Mouse (Mus musculus): ENCODE results near the gene Emilin2. TPM values are rescaled to one million over a fixed set of nuclear protein-coding genes. Genes with fewer than 3 reads are reported as not detected.

Gene Emilin2
- polyA plus RNA-seq, 1 experiment from 2014 or later, result 12.0 TPM

- no peak for DNase-seq
- H3K36me3 ChIP-seq (replicated peaks; ENCODE audit: insufficient read depth, low read length), result no peaks in the 10 kb centered on the region
- H3K4me3 ChIP-seq (ENCODE audit: low read depth, low read length), result no peak overlapping the region
- peak overlapping the region; percentile 30 for H3K27ac ChIP-seq (ENCODE audit: low read depth)
- whole genome bisulfite sequencing (ENCODE audit: insufficient replicate concordance), result 91% methylated on average over 7 of the region's 7 CpGs
- ATAC-seq, result no peak
- no peaks in the 10 kb centered on the region for H3K9me3 ChIP-seq (ENCODE audit: low read length)
- H3K4me1 ChIP-seq (ENCODE audit: insufficient read depth), result peaks cover 73% of the 10 kb centered on the region
- TF ChIP-seq EP300 (IDR thresholded peaks at IDR 0.05; ENCODE audit: low read depth) (no peak), CTCF (IDR thresholded peaks at IDR 0.05; ENCODE audit: low read depth) (no peak)
- no peaks in the 10 kb centered on the region for H3K27me3 ChIP-seq (ENCODE audit: insufficient read depth, low read length)
- no peak overlapping the region for H3K9ac ChIP-seq (replicated peaks)
- no peak overlapping the region for H3K4me2 ChIP-seq (ENCODE audit: low read depth, low read length)
These were observed 24.2 kb downstream of the Emilin2 start for GRCm38 (mm10) chr17:71287586-71287985.

GRCm38 (mm10) chr17:71285929-71286328, 25.8 kb downstream of the Emilin2 start:
- no peak overlapping the region for H3K4me2 ChIP-seq (ENCODE audit: low read depth, low read length)
- ATAC-seq (peak; percentile 47), DNase-seq (no peak)
- 44% methylated on average over 6 of the region's 6 CpGs for WGBS (ENCODE audit: insufficient replicate concordance)
- H3K9ac ChIP-seq (replicated peaks), result no peak overlapping the region
- H3K27me3 ChIP-seq (ENCODE audit: insufficient read depth, low read length), result no peaks in the 10 kb centered on the region
- peak; percentile 44 for TF ChIP-seq CTCF (IDR thresholded peaks at IDR 0.05; ENCODE audit: low read depth)
- no peak for TF ChIP-seq EP300 (IDR thresholded peaks at IDR 0.05; ENCODE audit: low read depth)
- H3K36me3 ChIP-seq (replicated peaks; ENCODE audit: insufficient read depth, low read length), result no peaks in the 10 kb centered on the region
- H3K4me1 ChIP-seq (ENCODE audit: insufficient read depth), result peaks cover 60% of the 10 kb centered on the region
- peak overlapping the region; percentile 49; the same call in 1 of the 2 replicates for H3K27ac ChIP-seq (ENCODE audit: low read depth)
- no peak overlapping the region for H3K4me3 ChIP-seq (ENCODE audit: low read depth, low read length)
- H3K9me3 ChIP-seq (ENCODE audit: low read length), result no peaks in the 10 kb centered on the region

DNA sequence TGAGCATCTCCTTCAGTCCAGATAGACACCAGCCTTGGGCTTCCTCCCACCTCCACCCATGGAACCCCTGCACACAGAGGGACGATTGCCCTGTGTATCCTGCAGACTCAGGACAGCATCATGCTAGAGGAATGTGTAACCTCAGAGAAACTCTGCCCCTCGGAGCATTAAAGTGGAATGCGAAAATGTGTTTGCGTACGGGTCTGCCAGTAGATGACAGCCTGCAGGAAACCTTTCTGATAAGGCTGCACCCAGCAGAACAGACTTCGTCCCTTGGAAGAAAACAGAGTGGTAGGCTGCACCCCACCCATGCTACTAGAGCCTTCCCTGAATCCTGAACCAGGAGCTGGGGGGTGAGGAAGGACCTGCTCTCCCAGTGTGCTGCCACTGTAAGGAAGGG, 26.9 kb downstream of the Emilin2 start:
- no peak for TF ChIP-seq EP300 (IDR thresholded peaks at IDR 0.05; ENCODE audit: low read depth)
- no peak for TF ChIP-seq CTCF (IDR thresholded peaks at IDR 0.05; ENCODE audit: low read depth)
- Histone ChIP-seq H3K9ac (replicated peaks) (peak overlapping the region; percentile 30; the same call in 1 of the 2 replicates), H3K36me3 (replicated peaks; ENCODE audit: insufficient read depth, low read length) (no peaks in the 10 kb centered on the region), H3K9me3 (ENCODE audit: low read length) (no peaks in the 10 kb centered on the region), H3K27me3 (ENCODE audit: insufficient read depth, low read length) (no peaks in the 10 kb centered on the region), H3K4me2 (ENCODE audit: low read depth, low read length) (peak overlapping the region; percentile 20), H3K27ac (ENCODE audit: low read depth) (no peak overlapping the region), H3K4me1 (ENCODE audit: insufficient read depth) (peaks cover 51% of the 10 kb centered on the region), H3K4me3 (ENCODE audit: low read depth, low read length) (no peak overlapping the region)
- ATAC-seq (peak; percentile 22; the same call in 1 of the 2 replicates), DNase-seq (no peak)
- WGBS (ENCODE audit: insufficient replicate concordance), result 24% methylated on average over 6 of the region's 6 CpGs

- Histone ChIP-seq H3K4me2 (ENCODE audit: low read depth, low read length) (no peak overlapping the region), H3K27ac (ENCODE audit: low read depth) (no peak overlapping the region), H3K36me3 (replicated peaks; ENCODE audit: insufficient read depth, low read length) (no peaks in the 10 kb centered on the region), H3K27me3 (ENCODE audit: insufficient read depth, low read length) (no peaks in the 10 kb centered on the region), H3K4me1 (ENCODE audit: insufficient read depth) (peaks cover 37% of the 10 kb centered on the region), H3K4me3 (ENCODE audit: low read depth, low read length) (no peak overlapping the region), H3K9me3 (ENCODE audit: low read length) (no peaks in the 10 kb centered on the region), H3K9ac (replicated peaks) (no peak overlapping the region)
- ATAC-seq (no peak), DNase-seq (no peak)
- WGBS (ENCODE audit: insufficient replicate concordance), result 88% methylated on average over 4 of the region's 4 CpGs
- TF ChIP-seq EP300 (IDR thresholded peaks at IDR 0.05; ENCODE audit: low read depth) (no peak), CTCF (IDR thresholded peaks at IDR 0.05; ENCODE audit: low read depth) (no peak)
These were observed 28.5 kb downstream of the Emilin2 start for GRCm38 (mm10) chr17:71283237-71283636.

- no peak overlapping the region for H3K4me2 ChIP-seq (ENCODE audit: low read depth, low read length)
- no peak overlapping the region for H3K4me3 ChIP-seq (ENCODE audit: low read depth, low read length)
- no peaks in the 10 kb centered on the region for H3K27me3 ChIP-seq (ENCODE audit: insufficient read depth, low read length)
- peaks cover 32% of the 10 kb centered on the region for H3K4me1 ChIP-seq (ENCODE audit: insufficient read depth)
- WGBS (ENCODE audit: insufficient replicate concordance), result 86% methylated on average over 9 of the region's 9 CpGs
- H3K27ac ChIP-seq (ENCODE audit: low read depth), result no peak overlapping the region
- H3K36me3 ChIP-seq (replicated peaks; ENCODE audit: insufficient read depth, low read length), result no peaks in the 10 kb centered on the region
- TF ChIP-seq EP300 (IDR thresholded peaks at IDR 0.05; ENCODE audit: low read depth), result no peak
- TF ChIP-seq CTCF (IDR thresholded peaks at IDR 0.05; ENCODE audit: low read depth), result no peak
- no peak for ATAC-seq
- DNase-seq, result no peak
- H3K9me3 ChIP-seq (ENCODE audit: low read length), result no peaks in the 10 kb centered on the region
- H3K9ac ChIP-seq (replicated peaks), result no peak overlapping the region
These were observed 29.1 kb downstream of the Emilin2 start for GRCm38 (mm10) chr17:71282716-71283115.

DNA sequence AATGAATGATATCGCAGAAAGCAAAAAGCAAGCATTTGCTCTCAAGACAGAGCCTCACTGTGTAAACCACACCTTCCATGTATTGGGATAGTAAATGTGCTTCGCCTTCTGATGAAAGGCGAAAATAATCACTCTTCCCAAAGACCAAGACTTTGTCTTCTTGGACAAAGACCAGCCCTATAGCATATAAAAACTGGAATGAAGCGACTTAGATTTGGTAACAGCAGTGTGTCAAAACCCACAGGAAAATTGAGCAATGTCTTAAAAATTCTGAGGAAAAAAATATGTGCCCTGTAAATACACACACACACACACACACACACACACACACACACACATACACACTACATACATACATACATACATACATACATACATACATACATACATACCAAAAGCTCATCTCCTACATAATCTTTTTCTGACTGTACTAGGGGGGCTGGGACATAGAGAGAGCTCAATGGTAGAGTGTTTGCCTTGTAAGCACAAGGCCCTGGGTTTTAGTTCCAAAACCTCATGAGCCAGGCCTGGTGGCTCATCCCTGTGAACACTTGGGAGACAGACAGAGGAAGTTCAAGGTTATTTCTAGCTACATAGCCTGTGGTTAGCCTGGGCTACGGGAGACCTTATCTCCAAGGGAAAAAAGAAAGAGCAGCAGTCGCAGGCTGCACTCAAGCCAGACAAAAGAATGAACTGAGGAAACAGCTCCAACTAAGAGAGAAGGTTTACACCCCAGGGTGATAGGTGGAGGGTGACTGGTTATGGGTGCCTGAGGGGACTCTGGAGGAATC, 33.9 kb downstream of the Emilin2 start:
- H3K4me2 ChIP-seq (ENCODE audit: low read depth, low read length), result no peak overlapping the region
- no peak overlapping the region for H3K9ac ChIP-seq (replicated peaks)
- H3K4me3 ChIP-seq (ENCODE audit: low read depth, low read length), result no peak overlapping the region
- no peak overlapping the region for H3K27ac ChIP-seq (ENCODE audit: low read depth)
- no peaks in the 10 kb centered on the region for H3K9me3 ChIP-seq (ENCODE audit: low read length)
- TF ChIP-seq EP300 (IDR thresholded peaks at IDR 0.05; ENCODE audit: low read depth) (no peak), CTCF (IDR thresholded peaks at IDR 0.05; ENCODE audit: low read depth) (no peak)
- DNase-seq, result no peak
- no peaks in the 10 kb centered on the region for H3K27me3 ChIP-seq (ENCODE audit: insufficient read depth, low read length)
- ATAC-seq, result no peak
- peaks cover 5% of the 10 kb centered on the region; the same call in 1 of the 2 replicates for H3K4me1 ChIP-seq (ENCODE audit: insufficient read depth)
- WGBS (ENCODE audit: insufficient replicate concordance), result 68% methylated on average over 6 of the region's 6 CpGs
- H3K36me3 ChIP-seq (replicated peaks; ENCODE audit: insufficient read depth, low read length), result no peaks in the 10 kb centered on the region

All from liver, postnatal 0 days (tissue).